Mouse (Mus musculus) limb, embryonic 12.5 days (tissue): ENCODE measurements around the gene Gpr101. TPM values are rescaled to one million over a fixed set of nuclear protein-coding genes. Genes with fewer than 3 reads are reported as not detected.

Experiments
- ATAC-seq: fragments of 200-750 bp; cut with Nextera tagmentation; 2 replicates; pipeline ENCODE4 v1.8.0; 2017; ENCODE audit warnings: low read depth, moderate TSS enrichment; ENCODE audit not compliant: insufficient number of reproducible peaks, insufficient read depth, low FRiP score, low TSS enrichment
- H3K27ac ChIP-seq: fragments of 300-500 bp; sonication (generic); 2 replicates; pipeline ENCODE4 v1.5.1; 2016; ENCODE audit warnings: mild to moderate bottlenecking, moderate library complexity
- H3K27me3 ChIP-seq: fragments of 300-500 bp; sonication (generic); 2 replicates; pipeline ENCODE4 v1.6.1; 2016; ENCODE audit warnings: mild to moderate bottlenecking, moderate library complexity
- H3K36me3 ChIP-seq: fragments of 300-500 bp; sonication (generic); 2 replicates; pipeline ENCODE4 v1.6.1; 2016; ENCODE audit warnings: mild to moderate bottlenecking, moderate library complexity
- H3K4me1 ChIP-seq: fragments of 300-500 bp; sonication (generic); replicated peaks from 2 replicates; pipeline ENCODE4 v1.6.1; 2016
- H3K4me2 ChIP-seq: fragments of 300-500 bp; sonication (generic); 2 replicates; pipeline ENCODE4 v1.6.1; 2016; ENCODE audit warnings: mild to moderate bottlenecking, moderate library complexity
- H3K4me3 ChIP-seq: fragments of 300-500 bp; sonication (generic); replicated peaks from 2 replicates; pipeline ENCODE4 v1.5.1; 2016; ENCODE audit warnings: mild to moderate bottlenecking
- H3K9ac ChIP-seq: fragments of 300-500 bp; sonication (generic); replicated peaks from 2 replicates; pipeline ENCODE4 v1.6.1; 2016; ENCODE audit warnings: mild to moderate bottlenecking, moderate library complexity
- H3K9me3 ChIP-seq: fragments of 300-500 bp; sonication (generic); 2 replicates; pipeline ENCODE4 v1.6.1; 2016; ENCODE audit warnings: mild to moderate bottlenecking, moderate library complexity
- WGBS: fragments of 180-500 bp; shearing (Covaris S2); methylation state at CpG from one replicate; pipeline ENCODE4 v1.1.7; 2016; 5-methylcytosine and 5-hydroxymethylcytosine counted together
- polyA plus RNA-seq: library from polyadenylated mRNA; unstranded; fragments of >200 nt; fragmentation: Nextera tagmentation; extraction: Ambion mirVana; gene quantifications from 2 replicates; pipeline ENCODE4 v1.2.1, GENCODE M21; 2016

The Gpr101 gene
- not detected in 2 replicates for polyA plus RNA-seq

DNA sequence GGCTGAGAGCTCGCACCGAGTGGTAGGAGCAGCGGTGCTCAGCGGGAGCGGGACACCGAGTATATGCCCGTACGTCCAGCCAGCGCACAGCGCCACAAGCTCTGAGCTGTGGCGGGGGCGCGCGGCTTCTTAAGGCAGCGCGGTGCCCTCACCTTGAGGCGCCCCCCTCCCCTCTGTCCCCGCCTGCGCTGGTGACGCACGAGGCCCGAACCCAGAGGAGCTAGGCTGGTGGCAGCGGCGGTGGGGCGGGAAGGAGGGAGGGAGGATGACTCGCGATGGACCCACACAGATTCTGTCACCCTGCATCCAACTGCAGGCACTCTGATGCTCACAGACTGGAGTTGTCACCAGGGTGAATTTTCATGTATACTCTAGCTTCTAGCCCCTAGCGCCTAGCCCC, at the start of gene Gpr101:
Gene Gpr101 (minus strand): TSS at position 124 of the 400 bp plus-strand sequence.
- no peak within 1 kb of the TSS for H3K9ac ChIP-seq
- H3K4me3 ChIP-seq = peak within 1 kb of the TSS; percentile 36
- no peak for ATAC-seq
- H3K4me1 ChIP-seq = no peaks in the 10 kb centered on the region
- peaks cover 57% of the 10 kb centered on the region for H3K27me3 ChIP-seq
- 17% methylated on average over 19 of the region's 28 CpGs for WGBS
- no peaks in the 10 kb centered on the region for H3K36me3 ChIP-seq
- H3K9me3 ChIP-seq = no peaks in the 10 kb centered on the region
- peak within 1 kb of the TSS; percentile 60 for H3K4me2 ChIP-seq
- no peak within 1 kb of the TSS for H3K27ac ChIP-seq

DNA sequence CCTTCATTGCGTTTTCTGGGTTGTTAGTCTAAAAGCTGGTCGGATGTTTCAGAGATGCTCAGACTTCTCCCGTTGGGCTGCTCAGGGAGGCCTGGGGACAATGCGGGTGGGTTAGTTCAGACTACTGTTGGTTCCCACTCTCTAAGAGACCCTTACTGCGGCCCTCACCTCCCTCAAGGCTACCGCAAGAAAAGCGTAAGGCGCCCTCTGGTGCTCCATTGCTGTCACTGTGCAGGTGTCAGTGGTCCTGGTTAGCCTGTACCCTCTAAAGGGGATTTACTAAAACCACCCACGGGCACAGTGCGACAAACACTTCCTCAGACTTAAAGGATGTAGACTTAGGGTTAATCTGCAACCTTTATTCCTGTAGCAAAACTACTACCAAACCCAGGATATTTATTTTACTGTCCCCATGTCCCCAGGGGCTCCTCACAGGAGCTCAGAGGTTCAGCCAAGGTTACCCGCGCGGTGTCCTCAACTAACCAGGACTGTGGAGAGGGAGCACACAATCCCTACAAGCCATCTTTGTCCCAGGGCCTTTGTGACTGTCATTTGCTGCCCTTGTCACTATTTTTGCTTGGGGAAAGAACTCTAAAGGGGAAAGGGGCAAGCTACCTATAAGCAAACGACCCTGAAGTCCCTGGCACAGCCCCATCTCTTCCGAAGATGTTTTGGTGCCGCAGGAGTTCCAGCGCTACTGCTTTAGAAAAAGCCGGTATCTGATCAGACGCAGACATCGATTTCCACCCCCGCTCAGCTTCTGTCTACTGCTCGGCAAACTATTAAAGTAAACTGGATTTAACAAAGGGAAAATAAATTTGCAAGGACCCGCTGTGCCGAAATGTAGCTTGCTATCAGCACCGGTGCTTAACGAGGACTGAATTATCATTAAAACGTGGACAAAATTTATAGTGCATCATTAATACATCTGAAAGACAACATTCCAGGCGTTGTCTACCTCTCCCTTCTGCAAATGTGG, 17.8 kb upstream of the Gpr101 start:
- Histone ChIP-seq H3K9ac (no peak overlapping the region), H3K9me3 (no peaks in the 10 kb centered on the region), H3K4me1 (no peaks in the 10 kb centered on the region), H3K27me3 (peaks cover 21% of the 10 kb centered on the region), H3K4me2 (peak overlapping the region; percentile 36), H3K4me3 (0 out of 2 replicates have a peak overlapping the region, but pooled peaks have one; percentile 3), H3K27ac (no peak overlapping the region), H3K36me3 (no peaks in the 10 kb centered on the region)
- WGBS = 30% methylated on average over 28 of the region's 28 CpGs
- ATAC-seq = no peak

DNA sequence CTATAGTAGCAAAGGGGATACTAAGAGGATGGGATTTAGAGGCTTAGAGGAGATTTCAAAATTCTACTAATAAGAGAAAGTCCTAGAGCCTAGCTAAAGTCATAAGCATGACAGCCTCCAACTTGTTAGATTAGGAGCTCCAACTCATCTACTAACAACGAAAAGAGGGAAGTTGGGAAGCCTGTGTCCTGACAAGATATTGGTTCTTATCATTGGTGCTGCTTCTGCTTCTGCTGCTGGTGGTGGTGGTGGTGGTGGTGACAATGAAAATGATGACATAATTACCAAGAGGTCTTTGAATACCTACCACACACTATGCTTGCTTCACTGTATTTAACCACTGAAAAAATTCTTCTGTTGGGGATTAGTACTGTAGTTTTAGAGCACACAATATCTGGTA, 2.7 kb upstream of the Gpr101 start:
- Histone ChIP-seq H3K4me3 (no peak overlapping the region), H3K27me3 (peaks cover 44% of the 10 kb centered on the region), H3K4me2 (no peak overlapping the region), H3K9me3 (no peaks in the 10 kb centered on the region), H3K27ac (no peak overlapping the region), H3K36me3 (no peaks in the 10 kb centered on the region), H3K9ac (no peak overlapping the region), H3K4me1 (no peaks in the 10 kb centered on the region)
- no peak for ATAC-seq
- 76% methylated on average over 1 of the region's 1 CpGs for WGBS

Other genes starting within 250 kb of the Gpr101 start
- 5.0 and 6.1 TPM in 2 replicates for gene Arhgef6, start 165.0 kb downstream of the Gpr101 start, polyA plus RNA-seq
- gene Rbmx, start 110.7 kb downstream of the Gpr101 start, polyA plus RNA-seq = 203 and 210 TPM in 2 replicates
- not detected in 2 replicates for gene Gm364, start 94.6 kb downstream of the Gpr101 start, polyA plus RNA-seq